Mouse (Mus musculus) spleen, adult 2 months (tissue): ENCODE results near the gene Spint1. TPM values are rescaled to one million over a fixed set of nuclear protein-coding genes. Genes with fewer than 3 reads are reported as not detected.

Experiments
- DNase-seq, 2 experiments: peaks; one replicate each; pipeline versions ENCODE4 v3.0.0 to v3.0.0-alpha.2; 2012 to 2021; ENCODE audit warnings: low spot score in 2 of 2, low read depth in 1 of 2
- H3K27ac ChIP-seq: fragments of 200-500 bp; 2 replicates; pipeline ENCODE4 v1.5.1; 2012; ENCODE audit warnings: low read length, inconsistent platforms; ENCODE audit not compliant: insufficient read depth
- H3K27me3 ChIP-seq: fragments of 200-500 bp; 2 replicates; pipeline ENCODE4 v1.6.1; 2012; ENCODE audit warnings: mild to moderate bottlenecking, moderate library complexity, low read length, inconsistent platforms; ENCODE audit not compliant: control insufficient read depth, insufficient read depth
- H3K36me3 ChIP-seq: fragments of 200-500 bp; 2 replicates; pipeline ENCODE4 v1.6.1; 2012; ENCODE audit warnings: mild to moderate bottlenecking, low read length, inconsistent platforms; ENCODE audit not compliant: control insufficient read depth, insufficient read depth
- H3K4me1 ChIP-seq: fragments of 200-500 bp; 2 replicates; pipeline ENCODE4 v1.6.1; 2011; ENCODE audit warnings: inconsistent platforms; ENCODE audit not compliant: control insufficient read depth, insufficient read depth, insufficient read length
- H3K4me3 ChIP-seq: fragments of 200-500 bp; 2 replicates; pipeline ENCODE4 v1.5.1; 2011; ENCODE audit warnings: mild to moderate bottlenecking, inconsistent platforms; ENCODE audit not compliant: insufficient read depth, insufficient read length; ENCODE audit errors: extremely low read depth
- CTCF ChIP-seq: fragments of 200-500 bp; IDR thresholded peaks from 2 replicates; pipeline ENCODE4 v1.5.1; 2011; ENCODE audit warnings: mild to moderate bottlenecking, inconsistent platforms; ENCODE audit not compliant: insufficient read depth, insufficient read length, insufficient replicate concordance; ENCODE audit errors: extremely low read depth
- POLR2A ChIP-seq: fragments of 200-500 bp; IDR thresholded peaks from 2 replicates; pipeline ENCODE4 v1.6.1; 2011; ENCODE audit warnings: low read depth, low read length, inconsistent platforms
- WGBS: fragments of 180-500 bp; shearing (Covaris S2); methylation state at CpG from one replicate; pipeline ENCODE4 v1.1.7; 2018; 5-methylcytosine and 5-hydroxymethylcytosine counted together
- polyA plus RNA-seq: library from polyadenylated mRNA; depleted of rRNA; stranded (reverse); fragments of >200 nt; gene quantifications from 2 replicates; pipeline ENCODE4 v1.2.3, GENCODE M21; 2012; rRNA removed

The Spint1 gene
- polyA plus RNA-seq: 2.9 and 7.2 TPM in 2 replicates

DNA sequence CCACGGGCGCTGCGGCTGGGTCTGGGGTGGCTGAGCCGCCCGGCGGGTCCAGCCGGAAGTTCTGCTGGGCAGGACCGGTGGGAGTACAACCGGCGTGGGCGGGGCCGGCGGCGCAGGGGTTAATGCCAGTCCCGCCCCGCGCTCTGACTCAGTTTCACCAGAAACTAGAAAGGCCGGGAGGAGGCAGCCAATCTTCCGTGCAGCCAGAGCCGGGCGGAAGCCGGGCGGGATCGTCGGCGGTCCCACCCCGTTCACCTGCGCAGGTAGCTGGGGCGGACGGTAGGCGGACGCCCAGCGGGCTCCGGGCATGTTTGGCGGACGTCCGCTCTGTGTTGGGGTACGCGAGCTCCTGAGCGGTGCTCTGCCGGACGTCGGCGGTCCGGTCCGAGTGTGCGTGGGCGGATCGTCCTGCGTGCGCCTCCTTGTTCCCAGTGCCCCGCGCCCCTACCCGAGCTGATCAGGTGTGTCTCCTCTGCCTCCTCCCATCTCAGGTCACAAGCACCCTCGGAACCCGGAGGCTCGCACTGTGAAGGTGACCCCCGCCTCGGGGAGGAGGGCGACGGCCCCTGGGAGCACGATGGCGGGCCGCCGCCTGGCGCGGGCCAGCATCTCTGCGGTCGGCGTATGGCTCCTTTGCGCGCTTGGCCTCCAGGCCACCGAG lies at the start of gene Spint1:
TSS of gene Spint1 (plus strand) at position 153 of the 661 bp plus-strand sequence.
- Histone ChIP-seq H3K36me3 (no peaks in the 10 kb centered on the region), H3K4me1 (peaks cover 8% of the 10 kb centered on the region), H3K27ac (no peak within 1 kb of the TSS), H3K27me3 (peaks cover 8% of the 10 kb centered on the region; the same call in 1 of the 2 replicates), H3K4me3 (peak within 1 kb of the TSS; percentile 51)
- no peak for TF ChIP-seq POLR2A
- no peak for TF ChIP-seq CTCF
- 3% methylated on average over 73 of the region's 73 CpGs for WGBS
- no peak for DNase-seq

GRCm38 (mm10) chr2:119189029-119189710 lies 48.0 kb upstream of the Spint1 start:
- no peak for TF ChIP-seq POLR2A
- TF ChIP-seq CTCF: peak; percentile 98
- DNase-seq: peak; percentile 59 to 81
- WGBS: 3% methylated on average over 15 of the region's 15 CpGs
- no peaks in the 10 kb centered on the region for H3K27me3 ChIP-seq
- H3K36me3 ChIP-seq: peaks cover 9% of the 10 kb centered on the region
- peaks cover 2% of the 10 kb centered on the region; the same call in 1 of the 2 replicates for H3K4me1 ChIP-seq
- H3K4me3 ChIP-seq: peak overlapping the region; percentile 29
- no peak overlapping the region for H3K27ac ChIP-seq

DNA sequence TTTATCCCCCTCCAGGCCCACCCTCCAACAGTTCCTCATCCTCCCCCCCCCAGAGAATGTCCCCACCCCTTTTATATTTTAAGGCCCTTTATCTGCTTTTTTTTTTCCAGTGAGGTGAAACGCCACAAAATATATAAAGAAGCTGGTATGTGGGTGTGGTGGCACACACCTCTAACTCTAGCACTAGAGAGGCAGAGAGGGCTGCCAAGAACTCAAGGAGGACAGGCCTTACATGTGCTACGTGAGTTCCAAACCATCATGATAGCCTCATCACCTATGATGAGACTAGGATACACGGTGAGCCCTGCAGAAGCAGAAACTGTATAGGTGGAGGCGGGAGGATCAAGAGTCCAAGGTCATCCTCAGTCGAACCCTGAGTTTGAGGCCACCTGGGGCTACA lies 46.2 kb upstream of the Spint1 start:
- no peak overlapping the region for H3K4me3 ChIP-seq
- H3K4me1 ChIP-seq: peaks cover 2% of the 10 kb centered on the region; the same call in 1 of the 2 replicates
- H3K27ac ChIP-seq: no peak overlapping the region
- no peak for DNase-seq
- peaks cover 2% of the 10 kb centered on the region; the same call in 1 of the 2 replicates for H3K36me3 ChIP-seq
- H3K27me3 ChIP-seq: no peaks in the 10 kb centered on the region
- 82% methylated on average over 5 of the region's 5 CpGs for WGBS
- no peak for TF ChIP-seq CTCF
- no peak for TF ChIP-seq POLR2A

- 95% methylated on average over 5 of the region's 5 CpGs for WGBS
- no peak for TF ChIP-seq CTCF
- TF ChIP-seq POLR2A: no peak
- Histone ChIP-seq H3K27ac (no peak overlapping the region), H3K36me3 (no peaks in the 10 kb centered on the region), H3K4me3 (no peak overlapping the region), H3K4me1 (peaks cover under 1% of the 10 kb centered on the region; the same call in 1 of the 2 replicates), H3K27me3 (no peaks in the 10 kb centered on the region)
- DNase-seq: no peak
These were observed 43.0 kb upstream of the Spint1 start for GRCm38 (mm10) chr2:119194140-119194539.

DNA sequence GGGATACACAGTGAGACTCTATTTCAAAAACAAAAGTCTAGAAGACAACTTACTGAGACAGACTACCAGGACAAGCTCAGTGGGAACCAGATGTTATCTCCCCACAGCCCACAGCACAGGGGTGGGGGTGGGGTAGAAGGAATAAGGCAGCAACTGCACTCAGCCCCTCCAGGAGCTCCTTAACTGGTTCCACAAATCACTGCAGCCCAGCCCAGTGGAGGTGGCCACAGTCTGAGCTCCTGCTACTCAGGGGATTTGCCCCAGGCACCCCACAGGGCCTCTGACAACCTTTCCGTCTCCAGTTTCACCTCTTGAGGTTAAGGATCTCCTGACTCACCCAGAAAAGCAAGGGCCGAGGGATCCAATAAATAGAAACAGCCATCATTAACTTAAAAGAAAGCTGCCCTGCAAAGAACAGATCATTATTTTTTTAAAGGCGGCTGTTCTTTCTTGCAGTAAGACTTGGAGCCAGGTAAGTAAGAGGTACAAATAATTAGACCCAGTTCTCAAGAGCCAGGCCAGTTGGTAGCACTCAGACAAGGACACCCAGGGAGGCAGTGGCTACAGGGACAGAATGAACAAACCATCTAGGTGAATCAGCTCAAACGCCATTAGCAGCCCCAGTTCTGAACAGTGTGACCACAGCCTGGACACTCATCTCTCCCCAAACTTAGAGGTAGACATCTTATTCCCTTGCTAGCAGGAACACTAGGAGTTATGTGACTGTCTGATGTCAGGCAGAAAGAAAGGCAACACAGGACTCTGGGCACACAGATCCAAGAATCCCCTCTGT lies 40.6 kb upstream of the Spint1 start:
- no peak for DNase-seq
- TF ChIP-seq POLR2A: no peak
- no peak for TF ChIP-seq CTCF
- Histone ChIP-seq H3K4me3 (no peak overlapping the region), H3K4me1 (no peaks in the 10 kb centered on the region), H3K27me3 (no peaks in the 10 kb centered on the region), H3K36me3 (no peaks in the 10 kb centered on the region), H3K27ac (no peak overlapping the region)
- 85% methylated on average over 4 of the region's 4 CpGs for WGBS

DNA sequence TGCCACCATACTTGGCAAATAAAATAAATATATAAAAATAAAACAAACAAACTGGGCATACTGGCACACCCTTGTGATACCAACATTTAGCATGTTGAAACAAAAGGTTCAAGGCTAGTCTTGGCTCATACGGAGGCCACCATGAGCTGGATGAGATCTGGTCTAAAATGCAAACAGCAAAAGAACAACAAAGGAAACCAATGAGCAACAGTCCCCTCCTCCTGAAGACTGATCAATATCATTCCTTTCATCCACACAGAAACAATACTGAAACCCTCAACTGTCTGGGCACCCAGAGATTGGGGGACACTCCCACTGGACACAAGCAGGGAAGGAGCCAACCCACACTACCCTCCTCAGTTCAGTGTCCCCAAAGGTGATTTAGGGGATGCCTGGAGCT lies 39.7 kb upstream of the Spint1 start:
- WGBS: 90% methylated on average over 1 of the region's 1 CpGs
- no peak for DNase-seq

GRCm38 (mm10) chr2:119198049-119198448 lies 39.1 kb upstream of the Spint1 start:
- no peak overlapping the region for H3K27ac ChIP-seq
- no peak for DNase-seq
- H3K27me3 ChIP-seq: no peaks in the 10 kb centered on the region
- no peak for TF ChIP-seq POLR2A
- H3K4me1 ChIP-seq: no peaks in the 10 kb centered on the region
- 90% methylated on average over 1 of the region's 1 CpGs for WGBS
- no peaks in the 10 kb centered on the region for H3K36me3 ChIP-seq
- no peak overlapping the region for H3K4me3 ChIP-seq

More for the DNA sequence above, 39.7 kb upstream of the Spint1 start:
- no peak overlapping the region for H3K27ac ChIP-seq
- H3K4me1 ChIP-seq: no peaks in the 10 kb centered on the region
- H3K27me3 ChIP-seq: no peaks in the 10 kb centered on the region
- no peaks in the 10 kb centered on the region for H3K36me3 ChIP-seq
- H3K4me3 ChIP-seq: no peak overlapping the region
- TF ChIP-seq CTCF (no peak), POLR2A (no peak)
